Mouse (Mus musculus) forebrain, postnatal 0 days (tissue): Measurements from ENCODE around the gene Bcap31. TPM values are rescaled to one million over a fixed set of nuclear protein-coding genes. Genes with fewer than 3 reads are reported as not detected.
A peak's percentile ranks its signal among the peaks of the same experiment; 100 is the strongest.

Source experiments
- ATAC-seq: fragments of 200-750 bp; cut with Nextera tagmentation; 2 replicates; pipeline ENCODE4 v1.8.0; 2017; ENCODE audit warnings: mild to moderate bottlenecking, moderate library complexity
- DNase-seq: peaks from one replicate; pipeline ENCODE4 v3.0.0-alpha.2; 2015
- H3K27ac ChIP-seq: fragments of 300-500 bp; sonication (generic); 2 replicates; pipeline ENCODE4 v1.5.1; 2014; ENCODE audit warnings: low read depth, mild to moderate bottlenecking, antibody characterized with exemption, low read length, moderate library complexity, mixed read lengths
- H3K27me3 ChIP-seq: fragments of 300-500 bp; sonication (generic); 2 replicates; pipeline ENCODE4 v1.6.1; 2014; ENCODE audit warnings: mild to moderate bottlenecking, low read length, mixed read lengths; ENCODE audit not compliant: insufficient read depth
- H3K36me3 ChIP-seq: fragments of 300-500 bp; sonication (generic); 2 replicates; pipeline ENCODE4 v1.6.1; 2014; ENCODE audit warnings: mild to moderate bottlenecking, moderate library complexity; ENCODE audit not compliant: insufficient read depth
- H3K4me1 ChIP-seq: fragments of 300-500 bp; sonication (generic); 2 replicates; pipeline ENCODE4 v1.6.1; 2014; ENCODE audit warnings: antibody characterized with exemption; ENCODE audit not compliant: insufficient read depth
- H3K4me2 ChIP-seq: fragments of 300-500 bp; sonication (generic); 2 replicates; pipeline ENCODE4 v1.6.1; 2014; ENCODE audit warnings: low read depth, mild to moderate bottlenecking, moderate library complexity
- H3K4me3 ChIP-seq: fragments of 300-500 bp; sonication (generic); 2 replicates; pipeline ENCODE4 v1.5.1; 2014; ENCODE audit warnings: low read depth, low read length, mixed read lengths
- H3K9ac ChIP-seq: fragments of 300-500 bp; sonication (generic); 2 replicates; pipeline ENCODE4 v1.6.1; 2014; ENCODE audit warnings: mild to moderate bottlenecking
- H3K9me3 ChIP-seq: fragments of 300-500 bp; sonication (generic); 2 replicates; pipeline ENCODE4 v1.6.1; 2016; ENCODE audit warnings: low read length
- CTCF ChIP-seq: sonication (generic); IDR thresholded peaks from 2 replicates; pipeline ENCODE4 v1.5.1; 2016; ENCODE audit warnings: antibody characterized with exemption, control low read depth, low read depth
- WGBS: fragments of 180-500 bp; shearing (Covaris S2); extraction: QIAGEN DNeasy Blood & Tissue Kit; methylation state at CpG from one replicate; pipeline ENCODE4 v1.1.7; 2014; 5-methylcytosine and 5-hydroxymethylcytosine counted together
- polyA plus RNA-seq: library from polyadenylated mRNA; unstranded; fragments of >200 nt; fragmentation: Nextera tagmentation; extraction: Ambion mirVana; gene quantifications from 2 replicates; pipeline ENCODE4 v1.2.1, GENCODE M21; 2015
- total RNA-seq: library from RNA; depleted of rRNA; stranded (reverse); fragments of >200 nt; gene quantifications from 2 replicates; pipeline ENCODE4 v1.2.3, GENCODE M21; 2014

The Bcap31 gene
- total and polyA plus RNA-seq, 2 experiments from 2014 or later = 41.9 to 121 TPM

- H3K4me1 ChIP-seq = no peaks in the 10 kb centered on the region
- H3K9ac ChIP-seq = peak within 1 kb of the TSS; percentile 75
- no peak for TF ChIP-seq CTCF
- peak; percentile 58 for DNase-seq
- H3K27me3 ChIP-seq = no peaks in the 10 kb centered on the region
- H3K9me3 ChIP-seq = no peaks in the 10 kb centered on the region
- peak within 1 kb of the TSS; percentile 49 for H3K4me3 ChIP-seq
- peak; percentile 71 for ATAC-seq
- peak within 1 kb of the TSS; percentile 57 for H3K4me2 ChIP-seq
- peak within 1 kb of the TSS; percentile 85 for H3K27ac ChIP-seq
- H3K36me3 ChIP-seq = no peaks in the 10 kb centered on the region; the same call in 1 of the 2 replicates
- 32% methylated on average over 49 of the region's 57 CpGs for WGBS
Observed at GRCm38 (mm10) chrX:73659575-73660283, 56.2 kb downstream of the Bcap31 start, which contains the start of gene Pnck. TSS of gene Pnck (minus strand) at chrX:73660117.

GRCm38 (mm10) chrX:73658936-73659574, 56.9 kb downstream of the Bcap31 start:
- Histone ChIP-seq H3K27ac (peak overlapping the region; percentile 85), H3K4me2 (peak overlapping the region; percentile 57), H3K9me3 (no peaks in the 10 kb centered on the region), H3K9ac (peak overlapping the region; percentile 75), H3K27me3 (no peaks in the 10 kb centered on the region), H3K4me1 (no peaks in the 10 kb centered on the region), H3K4me3 (peak overlapping the region; percentile 49), H3K36me3 (no peaks in the 10 kb centered on the region; the same call in 1 of the 2 replicates)
- DNase-seq (peak; percentile 47), ATAC-seq (peak; percentile 64)
- TF ChIP-seq CTCF = no peak
- 50% methylated on average over 13 of the region's 13 CpGs for WGBS

GRCm38 (mm10) chrX:73658391-73658790, 57.6 kb downstream of the Bcap31 start:
- Histone ChIP-seq H3K27ac (peak overlapping the region; percentile 35; the same call in 1 of the 2 replicates), H3K36me3 (no peaks in the 10 kb centered on the region; the same call in 1 of the 2 replicates), H3K4me1 (no peaks in the 10 kb centered on the region), H3K4me2 (peak overlapping the region; percentile 57), H3K4me3 (peak overlapping the region; percentile 49), H3K9ac (peak overlapping the region; percentile 75; the same call in 1 of the 2 replicates), H3K27me3 (no peaks in the 10 kb centered on the region), H3K9me3 (no peaks in the 10 kb centered on the region)
- no peak for TF ChIP-seq CTCF
- ATAC-seq (no peak), DNase-seq (no peak)
- WGBS = 45% methylated on average over 7 of the region's 7 CpGs

- no peaks in the 10 kb centered on the region; the same call in 1 of the 2 replicates for H3K36me3 ChIP-seq
- no peaks in the 10 kb centered on the region for H3K9me3 ChIP-seq
- H3K4me2 ChIP-seq = no peak overlapping the region
- no peaks in the 10 kb centered on the region for H3K27me3 ChIP-seq
- DNase-seq (no peak), ATAC-seq (no peak)
- TF ChIP-seq CTCF = peak; percentile 49
- H3K4me3 ChIP-seq = no peak overlapping the region
- H3K9ac ChIP-seq = no peak overlapping the region
- WGBS = 72% methylated on average over 3 of the region's 3 CpGs
- no peaks in the 10 kb centered on the region for H3K4me1 ChIP-seq
- H3K27ac ChIP-seq = no peak overlapping the region
Observed at GRCm38 (mm10) chrX:73655529-73655928, 60.4 kb downstream of the Bcap31 start.

GRCm38 (mm10) chrX:73654177-73654576, 61.8 kb downstream of the Bcap31 start:
- Histone ChIP-seq H3K4me1 (no peaks in the 10 kb centered on the region), H3K36me3 (no peaks in the 10 kb centered on the region; the same call in 1 of the 2 replicates), H3K9me3 (no peaks in the 10 kb centered on the region), H3K4me2 (no peak overlapping the region), H3K4me3 (no peak overlapping the region), H3K9ac (no peak overlapping the region), H3K27ac (no peak overlapping the region), H3K27me3 (no peaks in the 10 kb centered on the region)
- peak; percentile 59; the same call in 1 of the 2 replicates for ATAC-seq
- DNase-seq = peak; percentile 69
- WGBS = 16% methylated on average over 6 of the region's 6 CpGs
- peak; percentile 88 for TF ChIP-seq CTCF

GRCm38 (mm10) chrX:73653392-73653791, 62.6 kb downstream of the Bcap31 start:
- Histone ChIP-seq H3K9me3 (no peaks in the 10 kb centered on the region), H3K36me3 (no peaks in the 10 kb centered on the region; the same call in 1 of the 2 replicates)
- no peak for ATAC-seq

GRCm38 (mm10) chrX:73650869-73651268, 65.1 kb downstream of the Bcap31 start:
- Histone ChIP-seq H3K4me3 (no peak overlapping the region), H3K27ac (no peak overlapping the region), H3K9me3 (no peaks in the 10 kb centered on the region), H3K36me3 (no peaks in the 10 kb centered on the region), H3K4me1 (no peaks in the 10 kb centered on the region), H3K4me2 (no peak overlapping the region), H3K9ac (no peak overlapping the region), H3K27me3 (no peaks in the 10 kb centered on the region)
- TF ChIP-seq CTCF = no peak
- no peak for DNase-seq
- no peak for ATAC-seq
- WGBS = 76% methylated on average over 3 of the region's 3 CpGs

More at GRCm38 (mm10) chrX:73653392-73653791, 62.6 kb downstream of the Bcap31 start:
- no peak for DNase-seq
- Histone ChIP-seq H3K4me1 (no peaks in the 10 kb centered on the region), H3K4me2 (no peak overlapping the region), H3K4me3 (no peak overlapping the region), H3K27me3 (no peaks in the 10 kb centered on the region), H3K27ac (no peak overlapping the region), H3K9ac (no peak overlapping the region)
- WGBS = 87% methylated on average over 6 of the region's 6 CpGs
- TF ChIP-seq CTCF = no peak
